Mouse (Mus musculus) thymus, adult 18-20 months (tissue): Measurements from ENCODE around the gene Enpp7.

Experiments used
- DNase-seq, 2 experiments: peaks; one replicate each; pipeline ENCODE4 v3.0.0; 2022; ENCODE audit warnings: mixed read lengths in 2 of 2

Gene Enpp7

GRCm38 (mm10) chr11:118998540-118999265, 10.7 kb downstream of the Enpp7 start:
- DNase-seq: peak; percentile 60 to 67

DNA sequence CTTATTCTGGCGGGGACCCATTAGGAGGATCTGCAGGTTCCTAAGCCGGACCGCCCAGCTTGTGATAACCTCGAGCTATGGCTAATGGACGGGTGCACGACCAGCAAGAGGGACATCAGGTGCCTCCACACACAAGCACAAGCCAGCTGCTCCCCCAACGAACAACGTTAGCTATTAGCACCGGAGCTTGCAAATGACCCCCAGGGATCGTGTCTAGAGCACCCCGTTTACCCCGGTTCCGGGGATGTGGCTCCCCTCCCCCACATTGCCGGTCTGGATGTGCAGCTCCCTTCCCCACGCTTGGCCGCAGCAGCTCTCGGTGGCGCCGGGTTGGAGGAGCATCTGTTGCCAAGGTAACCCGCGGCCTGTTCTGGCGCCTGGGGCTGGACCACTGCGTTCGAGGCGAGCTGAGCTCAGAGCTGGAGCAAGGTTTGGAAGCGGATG, 11.4 kb downstream of the Enpp7 start:
- DNase-seq: no peak

- no peak for DNase-seq
Observed at GRCm38 (mm10) chr11:119000877-119001276, 12.9 kb downstream of the Enpp7 start.

DNA sequence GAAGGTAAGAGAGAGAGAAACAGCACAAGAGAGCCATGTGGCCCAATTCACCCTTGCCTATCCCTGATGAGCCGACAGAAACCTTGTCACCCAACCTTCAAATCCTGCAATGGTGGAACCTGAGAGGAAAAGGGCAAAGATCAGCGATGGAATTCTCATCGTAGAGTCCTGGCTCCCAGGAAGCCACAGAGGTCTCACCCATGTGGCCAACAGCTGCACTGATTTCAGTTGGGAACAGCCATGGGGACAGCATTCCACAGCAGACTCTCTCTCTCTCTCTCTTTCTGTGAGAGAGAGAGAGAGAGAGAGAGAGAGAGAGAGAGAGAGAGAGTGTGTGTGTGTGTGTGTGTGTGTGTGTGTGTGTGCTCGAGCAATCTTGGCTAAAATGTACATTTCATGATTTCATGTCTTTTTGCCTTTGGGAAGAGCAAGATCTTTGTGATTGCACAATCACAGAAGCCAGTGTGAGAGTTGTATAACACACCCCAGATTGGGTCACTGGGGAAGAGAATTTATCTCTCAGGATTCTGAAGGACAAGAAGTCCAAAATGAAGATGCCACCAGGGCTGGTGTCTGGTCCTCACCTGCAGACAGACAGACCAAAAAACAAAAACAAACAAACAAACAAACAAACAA, 13.6 kb downstream of the Enpp7 start:
- DNase-seq: no peak

DNA sequence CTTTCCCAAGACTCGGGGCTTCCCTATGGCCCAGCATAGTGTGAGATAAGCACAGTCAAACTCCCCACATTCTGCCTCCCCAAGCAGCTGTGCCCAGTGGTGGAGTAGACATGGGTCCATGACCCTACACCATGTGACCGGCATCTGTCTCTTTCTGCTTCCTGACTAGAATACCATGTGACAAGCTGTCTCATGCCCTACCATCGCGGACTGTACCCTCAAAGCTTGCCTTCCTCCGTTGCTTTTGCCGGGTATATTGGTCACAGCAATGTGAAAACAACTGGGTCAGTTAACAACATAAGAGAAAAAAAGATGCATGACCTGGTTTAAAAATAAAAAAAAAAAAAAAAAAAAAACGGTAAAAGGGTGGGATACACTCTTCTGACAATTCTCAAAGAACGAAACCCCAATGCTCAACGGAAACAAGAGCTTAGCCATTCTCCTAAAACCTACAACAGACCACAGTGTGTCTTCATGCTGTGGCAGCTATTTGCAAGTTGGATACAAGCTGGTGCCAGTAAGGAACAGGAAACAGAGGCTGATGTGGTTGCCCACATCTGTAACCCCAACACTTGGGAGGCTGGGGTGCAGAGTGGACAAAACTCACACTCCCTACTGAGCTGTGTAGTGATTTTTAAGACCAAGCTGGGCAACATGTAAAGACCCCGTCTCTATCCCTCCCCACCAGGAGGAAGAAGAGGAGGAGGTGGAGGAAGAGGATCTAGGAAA, 17.7 kb downstream of the Enpp7 start:
- no peak for DNase-seq

GRCm38 (mm10) chr11:119006462-119006861, 18.5 kb downstream of the Enpp7 start:
- no peak for DNase-seq

- peak in 1 of 2 experiments; percentile 38 for DNase-seq
Observed at GRCm38 (mm10) chr11:119007461-119008456, 19.8 kb downstream of the Enpp7 start.

- no peak for DNase-seq
Observed at GRCm38 (mm10) chr11:119014455-119014854, 26.5 kb downstream of the Enpp7 start.

- DNase-seq: no peak
Observed at GRCm38 (mm10) chr11:119017506-119017905, 29.5 kb downstream of the Enpp7 start.

- no peak for DNase-seq
Observed at GRCm38 (mm10) chr11:119021180-119021579, 33.2 kb downstream of the Enpp7 start.

- no peak for DNase-seq
Observed at GRCm38 (mm10) chr11:119022068-119022894, 34.3 kb downstream of the Enpp7 start.

DNA sequence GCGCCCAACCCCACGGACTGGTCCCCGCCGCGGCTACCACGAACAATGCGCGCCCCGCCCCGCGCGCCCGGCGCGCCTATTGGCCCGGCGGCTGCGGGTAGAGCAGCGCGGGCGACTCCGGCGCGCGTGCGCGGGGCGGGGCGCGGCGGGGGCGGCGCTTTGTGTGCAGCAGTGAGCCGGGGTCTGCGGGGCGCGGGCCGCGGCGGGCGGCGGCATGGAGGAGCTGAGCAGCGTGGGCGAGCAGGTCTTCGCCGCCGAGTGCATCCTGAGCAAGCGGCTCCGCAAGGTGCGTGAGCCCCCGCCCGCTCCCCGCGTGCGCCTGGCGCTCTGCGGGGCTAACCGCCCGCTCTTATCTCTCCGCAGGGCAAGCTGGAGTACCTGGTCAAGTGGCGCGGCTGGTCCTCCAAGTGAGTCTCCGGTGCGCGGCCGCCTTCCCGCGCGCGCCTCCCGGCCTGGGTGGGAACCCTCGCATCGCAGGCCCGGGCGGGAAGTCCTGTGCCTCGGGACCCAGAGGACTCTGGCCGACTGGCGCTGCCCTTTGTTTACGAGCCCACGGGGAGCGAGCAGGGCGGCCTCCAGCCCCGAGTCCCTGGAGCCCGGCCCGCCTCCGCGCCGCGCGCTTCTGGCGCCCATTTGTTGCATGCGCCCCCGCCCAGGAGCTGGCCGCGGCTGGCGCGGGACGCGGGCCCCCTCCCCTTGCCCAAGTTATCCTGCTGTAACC, 35.1 kb downstream of the Enpp7 start, which contains the start of gene Cbx2:
Gene Cbx2 (plus strand): TSS at position 68 of the 721 bp plus-strand sequence.
- DNase-seq: peak; percentile 80 to 83

GRCm38 (mm10) chr11:119023616-119023980, 35.6 kb downstream of the Enpp7 start:
- DNase-seq: peak in 1 of 2 experiments; percentile 55

DNA sequence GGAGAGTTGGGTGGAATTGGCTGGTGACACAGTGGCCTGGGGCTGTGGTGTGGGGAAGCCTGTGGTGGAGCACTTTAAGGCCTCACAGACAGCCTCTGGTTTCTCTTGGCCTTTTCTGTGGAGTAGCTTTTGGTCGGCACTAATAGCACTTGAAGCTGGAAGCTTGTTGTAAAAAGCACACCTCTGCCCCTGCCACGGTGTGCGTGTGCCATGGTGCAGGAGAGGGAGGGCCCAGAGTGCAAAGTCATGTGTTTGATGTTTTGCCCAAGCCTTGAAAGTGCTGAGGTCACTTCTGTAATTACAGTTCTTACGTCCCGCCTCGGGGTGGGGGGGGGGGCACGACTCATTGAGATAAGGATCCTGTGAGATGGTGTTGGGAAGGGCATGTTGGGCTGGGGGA, 36.3 kb downstream of the Enpp7 start:
- DNase-seq: no peak

DNA sequence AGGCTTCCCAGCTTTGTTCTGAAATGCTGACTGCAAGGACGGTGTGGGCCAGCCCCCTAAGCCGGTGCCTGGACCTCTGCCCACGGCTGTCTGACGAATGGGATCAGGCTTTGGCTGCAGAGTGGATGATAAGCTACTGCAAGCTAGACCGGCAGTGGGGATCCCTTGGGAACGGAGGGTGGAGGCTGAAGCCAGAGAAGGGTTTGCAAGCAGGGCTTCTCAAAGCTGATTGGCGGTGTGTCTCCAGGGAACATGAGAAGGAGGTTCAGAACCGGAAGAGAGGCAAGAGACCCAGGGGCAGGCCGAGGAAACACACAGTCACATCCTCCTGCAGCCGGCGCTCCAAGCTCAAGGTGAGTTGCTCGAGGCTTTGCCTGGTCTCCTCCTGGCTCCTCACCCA, 38.2 kb downstream of the Enpp7 start:
- DNase-seq: no peak

DNA sequence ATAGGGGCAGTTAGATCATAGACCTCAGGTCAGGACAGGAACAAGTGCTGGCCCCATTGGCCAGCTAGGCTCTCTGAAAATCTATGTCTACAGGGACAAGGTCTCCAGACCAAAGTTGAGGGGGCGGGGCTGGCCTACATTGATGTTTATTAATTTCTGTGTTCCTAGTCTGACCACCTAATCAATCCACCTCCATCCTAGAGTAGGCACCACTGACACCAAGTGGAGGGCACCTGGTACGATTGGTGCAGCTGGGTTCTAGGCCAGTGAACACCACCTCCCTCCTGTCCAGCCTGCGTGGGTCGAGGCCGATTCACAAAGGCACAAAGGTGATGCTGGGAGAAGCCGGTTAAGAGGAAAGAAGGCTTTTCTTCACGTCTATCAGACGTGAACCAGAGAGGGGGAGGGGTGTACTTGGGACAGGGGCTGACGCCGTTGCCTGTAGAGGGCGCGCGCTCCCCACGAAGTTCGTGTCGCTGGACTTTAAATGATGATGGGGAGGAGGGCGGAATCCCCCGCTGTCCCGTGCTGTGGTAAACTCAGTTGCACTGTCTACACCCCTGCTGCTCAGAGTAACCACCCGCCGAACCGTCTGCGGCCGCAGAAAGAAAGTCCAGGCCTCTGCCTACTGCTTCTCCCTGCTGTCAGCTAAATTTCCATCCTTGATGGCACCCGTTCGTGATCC, 46.0 kb downstream of the Enpp7 start:
- peak; percentile 56 to 68 for DNase-seq

- no peak for DNase-seq
Observed at GRCm38 (mm10) chr11:119034635-119035034, 46.6 kb downstream of the Enpp7 start.

DNA sequence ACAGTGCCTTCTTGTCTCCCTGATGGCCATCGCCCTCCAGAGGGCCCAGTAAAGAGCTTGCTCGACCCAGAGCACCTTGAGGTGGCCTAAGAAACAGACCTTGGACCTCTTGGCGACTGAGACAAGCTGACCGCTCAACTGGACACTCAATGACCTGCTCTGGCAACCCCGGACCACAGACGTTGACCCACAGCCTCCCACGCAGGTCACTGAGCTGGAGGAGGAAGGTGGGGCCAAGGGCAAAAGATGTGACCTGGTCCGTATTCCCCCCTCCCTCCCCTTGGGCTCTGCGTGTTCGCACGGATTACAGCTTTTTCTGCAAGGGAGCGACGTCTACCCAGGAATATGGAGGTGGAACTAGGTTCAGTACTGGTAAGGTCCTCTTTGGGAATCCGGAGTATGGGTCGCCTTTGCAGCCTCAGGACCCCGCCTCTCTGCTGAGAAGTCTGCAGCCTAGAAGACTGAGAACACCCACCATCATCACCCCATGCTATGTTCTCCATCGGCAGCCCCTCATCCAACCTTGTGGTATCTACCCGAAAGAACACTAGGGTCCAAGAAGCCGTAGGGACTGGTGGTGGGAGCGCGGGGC, 47.2 kb downstream of the Enpp7 start:
- no peak for DNase-seq

- no peak for DNase-seq
Observed at GRCm38 (mm10) chr11:119035686-119036165, 47.7 kb downstream of the Enpp7 start.

DNA sequence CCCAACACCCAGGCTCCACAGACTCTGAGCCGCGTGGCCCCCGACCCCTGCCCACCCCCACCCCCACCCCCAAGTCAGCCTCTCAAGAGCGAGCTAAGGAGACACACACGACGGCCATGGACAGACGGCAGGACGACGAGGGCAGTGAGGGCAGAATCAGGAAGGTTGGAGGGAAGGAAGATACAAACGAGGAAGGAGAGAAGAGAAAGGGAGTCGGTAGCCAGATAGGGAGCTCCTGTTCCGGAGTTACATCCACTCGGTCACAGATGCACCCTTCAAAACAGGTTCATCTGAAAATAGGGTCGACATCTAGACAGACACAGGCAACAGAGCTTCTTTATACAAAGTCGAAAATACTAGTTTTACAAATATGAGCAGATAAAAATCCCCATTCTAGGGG, 48.5 kb downstream of the Enpp7 start:
- no peak for DNase-seq
